Mouse (Mus musculus) left cerebral cortex, adult 2 months (tissue): ENCODE results near the gene Hoxd13. TPM values are rescaled to one million over a fixed set of nuclear protein-coding genes. Genes with fewer than 3 reads are reported as not detected.

ENCODE experiments used
- DNase-seq, 2 experiments: peaks; one replicate each; pipeline ENCODE4 v3.0.0; 2021 to 2022; ENCODE audit warnings: low spot score in 2 of 2, mixed read lengths in 1 of 2; ENCODE audit errors: extremely low spot score in 1 of 2
- H3K27ac ChIP-seq: fragments of 200-600 bp; 2 replicates; pipeline ENCODE4 v1.8.1; 2022
- H3K4me3 ChIP-seq: fragments of 200-600 bp; 2 replicates; pipeline ENCODE4 v1.8.1; 2022
- CTCF ChIP-seq: fragments of 200-600 bp; IDR thresholded peaks from 2 replicates; pipeline ENCODE4 v1.8.1; 2022; ENCODE audit warnings: antibody characterized with exemption, mild to moderate bottlenecking, moderate library complexity
- intact Hi-C: fragments of 180-260 bp; cut with DNase I; formaldehyde crosslinking; loops from one replicate; pipeline ENCODE4 v1.15.1; 2025
- long read RNA-seq, 2 experiments: library from polyadenylated mRNA; stranded (forward); transcript quantifications; one replicate each; pipeline ENCODE4 v2.0.0; 2021; ENCODE audit warnings: borderline mapping rate in 2 of 2
- total RNA-seq, 2 experiments: library from RNA; stranded (reverse); gene quantifications; 2 replicates each; pipeline ENCODE4 v1.2.3; 2021

Hoxd13 gene
- total RNA-seq = not detected
- long read RNA-seq, experiment 1 = 0 reads
- long read RNA-seq, experiment 2 = 0 reads

DNA sequence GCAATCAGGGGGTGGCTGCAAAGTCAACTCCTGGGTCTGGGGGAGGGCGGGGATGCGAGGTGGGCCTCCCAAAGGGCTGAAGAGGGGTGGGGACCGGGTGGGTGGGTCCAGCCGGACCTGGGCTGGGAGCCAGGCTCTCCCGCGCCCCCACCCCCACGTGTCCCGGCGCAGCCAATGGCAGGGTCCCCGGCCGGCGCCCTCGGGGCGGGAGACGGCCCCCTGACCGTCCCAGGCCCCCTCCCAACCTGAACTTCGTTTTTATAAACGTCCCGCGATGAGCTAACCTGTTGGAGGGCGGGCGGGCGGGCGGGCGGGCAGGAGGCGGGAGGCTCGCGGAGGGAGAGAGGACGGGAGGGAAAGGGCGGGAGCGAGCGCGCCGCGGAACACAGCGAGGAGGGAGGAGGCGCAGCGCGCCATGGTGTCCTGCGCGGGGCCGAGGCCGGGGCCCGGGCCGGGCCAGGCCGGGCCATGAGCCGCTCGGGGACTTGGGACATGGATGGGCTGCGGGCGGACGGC lies at the start of gene Hoxd13:
Hoxd13 (plus strand) TSS at position 469 of the 516 bp plus-strand sequence.
- no peak within 1 kb of the TSS for H3K27ac ChIP-seq
- no peak within 1 kb of the TSS for H3K4me3 ChIP-seq
- no peak for TF ChIP-seq CTCF
- DNase-seq = no peak
- intact Hi-C loops = no loop called here

DNA sequence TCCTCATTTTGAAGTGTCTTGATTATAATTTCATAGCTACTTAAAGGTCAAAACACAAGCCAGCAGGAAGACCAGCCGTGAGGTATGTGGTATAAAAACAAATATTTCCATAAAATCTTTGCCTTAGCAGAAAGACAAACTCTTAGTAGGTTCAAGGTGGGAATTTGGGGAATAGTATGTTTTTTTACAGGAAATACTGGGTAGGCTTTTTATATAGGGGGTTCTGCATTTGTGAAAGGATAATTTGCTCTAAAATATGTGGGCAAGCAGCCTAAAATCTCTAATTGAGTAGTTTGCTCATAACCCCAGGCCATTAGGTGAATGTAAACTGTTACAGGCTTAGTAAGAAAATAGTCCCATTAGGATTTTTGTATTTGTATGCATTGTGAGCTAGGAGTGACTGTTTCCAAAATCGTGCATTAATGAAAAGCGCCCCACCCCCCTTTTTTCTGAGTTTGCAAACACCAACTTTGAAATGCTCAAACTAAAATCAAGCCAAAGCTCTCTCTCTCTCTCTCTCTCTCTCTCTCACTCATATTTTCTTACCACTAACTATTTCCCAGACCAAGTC lies 48.3 kb upstream of the Hoxd13 start:
- TF ChIP-seq CTCF = no peak
- no peak overlapping the region for H3K27ac ChIP-seq
- intact Hi-C loops = no loop called here
- no peak for DNase-seq
- H3K4me3 ChIP-seq = no peak overlapping the region

DNA sequence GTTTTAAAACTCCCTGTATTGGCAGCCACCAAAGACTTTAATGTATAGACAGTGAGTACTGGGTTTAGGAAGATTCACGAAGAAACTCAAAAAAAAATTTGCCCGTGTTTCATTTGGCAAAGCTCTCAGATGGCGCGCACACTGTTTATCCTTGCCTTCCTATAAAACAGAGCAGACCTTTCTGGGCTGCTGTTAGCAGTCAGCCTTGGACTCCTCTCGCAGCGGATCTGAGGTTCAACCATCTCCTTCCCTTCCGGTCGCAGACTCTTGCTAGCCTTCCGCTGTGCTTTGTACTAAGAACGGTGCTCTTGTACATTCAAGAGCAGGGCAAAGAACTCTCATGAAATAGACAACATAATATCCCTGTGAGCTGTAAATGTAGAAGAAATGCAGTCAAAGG lies 47.7 kb upstream of the Hoxd13 start:
- DNase-seq = no peak
- no peak overlapping the region for H3K27ac ChIP-seq
- no peak for TF ChIP-seq CTCF
- intact Hi-C loops = no loop called here
- H3K4me3 ChIP-seq = no peak overlapping the region

DNA sequence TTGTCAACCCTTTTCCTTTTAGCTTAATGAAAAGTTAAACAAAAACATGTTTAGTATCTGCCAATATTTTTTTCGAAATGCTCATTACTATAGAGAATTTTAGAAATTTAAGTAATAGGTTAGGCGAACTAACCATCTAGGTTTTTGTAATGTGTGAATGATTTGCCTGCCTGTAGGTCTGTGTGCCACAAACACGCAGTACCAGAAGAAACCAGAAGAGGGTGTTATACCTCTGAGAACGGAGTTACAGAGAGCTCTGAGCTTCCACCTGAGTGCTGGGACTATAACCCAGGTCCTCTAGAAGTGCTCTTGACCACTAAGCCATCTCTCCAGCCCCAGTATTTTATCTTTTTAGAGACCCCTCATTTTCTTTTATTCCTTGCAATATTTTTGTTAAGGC lies 32.7 kb upstream of the Hoxd13 start:
- intact Hi-C loops = no loop called here
- no peak; the same call in 1 of the 2 replicates for TF ChIP-seq CTCF
- no peak for DNase-seq

DNA sequence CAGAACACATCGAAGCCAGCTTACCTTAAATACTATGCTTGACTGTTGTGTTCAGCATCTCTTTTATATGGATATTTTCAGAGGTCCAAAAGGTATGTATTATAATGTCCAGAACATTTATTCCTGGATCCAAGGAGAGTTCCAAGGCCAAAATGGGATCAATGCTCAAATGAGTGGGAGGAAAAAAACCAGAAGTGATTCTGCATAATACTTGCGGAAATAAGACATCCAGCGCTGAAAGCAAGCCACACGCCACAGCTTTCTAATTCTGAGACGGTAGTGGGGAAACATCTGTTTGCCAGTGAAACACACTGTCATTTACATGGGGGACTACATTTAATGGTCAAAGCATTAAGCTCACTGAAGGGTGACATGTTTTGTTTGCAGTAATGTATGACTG lies 25.7 kb upstream of the Hoxd13 start:
- no peak for DNase-seq
- Histone ChIP-seq H3K4me3 (no peak overlapping the region), H3K27ac (no peak overlapping the region)
- no peak for TF ChIP-seq CTCF
- intact Hi-C loops = no loop called here

More for the DNA sequence above, 32.7 kb upstream of the Hoxd13 start:
- Histone ChIP-seq H3K27ac (no peak overlapping the region), H3K4me3 (no peak overlapping the region)

DNA sequence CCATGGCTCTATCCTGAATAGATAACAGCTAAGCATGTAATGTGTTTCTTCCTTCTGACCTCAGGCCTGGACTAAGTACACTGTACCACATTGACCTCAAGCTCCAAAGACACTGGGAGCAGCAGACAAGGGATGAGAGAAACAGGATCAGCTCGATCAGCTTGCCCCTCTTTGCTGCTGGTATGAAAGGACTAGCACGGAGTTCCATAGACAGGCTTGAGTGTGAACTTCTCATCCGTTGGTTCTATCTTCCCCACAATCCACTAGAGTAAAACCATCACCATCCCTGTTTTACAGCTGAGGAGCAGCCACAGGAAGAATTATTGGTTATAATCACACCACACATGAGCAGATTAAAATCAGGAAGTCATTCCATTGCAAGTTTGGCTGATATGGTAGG lies 22.5 kb upstream of the Hoxd13 start:
- no peak overlapping the region for H3K27ac ChIP-seq
- no peak for TF ChIP-seq CTCF
- intact Hi-C loops = no loop called here
- DNase-seq = no peak
- no peak overlapping the region for H3K4me3 ChIP-seq

DNA sequence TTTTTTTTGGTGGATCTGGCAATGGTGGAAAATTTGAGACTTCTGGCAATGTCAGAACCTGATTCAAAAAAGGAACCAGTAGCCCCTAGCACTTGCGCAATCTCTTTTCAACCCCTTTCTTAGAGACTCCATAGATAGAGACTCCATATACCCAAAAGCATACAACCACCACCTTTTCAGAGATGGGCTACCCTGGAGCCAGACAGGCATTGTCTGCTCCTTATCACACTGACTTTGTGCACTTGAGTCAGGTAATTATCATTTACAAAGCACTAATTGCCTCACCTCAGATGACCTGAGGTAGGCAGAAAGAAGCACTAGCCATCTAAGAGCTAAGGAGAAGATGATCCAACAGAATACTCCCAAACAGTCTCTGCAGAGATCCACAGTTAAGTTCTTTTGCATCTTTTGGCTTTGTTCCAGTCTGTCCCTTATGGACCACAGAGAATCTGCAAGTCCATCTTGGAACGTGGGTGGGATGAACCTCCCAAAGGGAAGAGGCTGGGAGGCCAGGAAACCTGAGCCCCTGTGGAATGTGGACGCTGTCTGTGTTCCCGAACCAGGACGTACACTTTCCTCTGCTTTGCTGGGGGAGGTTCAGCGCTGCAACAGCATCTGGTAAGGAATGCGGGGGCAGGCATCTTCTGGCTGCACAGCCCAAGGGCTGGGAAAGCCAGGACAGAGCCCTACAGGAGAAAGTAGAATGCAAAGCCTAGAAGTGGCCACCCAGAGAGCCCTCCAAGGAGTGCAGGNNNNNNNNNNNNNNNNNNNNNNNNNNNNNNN lies 20.8 kb upstream of the Hoxd13 start:
- DNase-seq = no peak
- Histone ChIP-seq H3K4me3 (no peak overlapping the region), H3K27ac (no peak overlapping the region)
- no peak for TF ChIP-seq CTCF
- intact Hi-C loops = no loop called here

DNA sequence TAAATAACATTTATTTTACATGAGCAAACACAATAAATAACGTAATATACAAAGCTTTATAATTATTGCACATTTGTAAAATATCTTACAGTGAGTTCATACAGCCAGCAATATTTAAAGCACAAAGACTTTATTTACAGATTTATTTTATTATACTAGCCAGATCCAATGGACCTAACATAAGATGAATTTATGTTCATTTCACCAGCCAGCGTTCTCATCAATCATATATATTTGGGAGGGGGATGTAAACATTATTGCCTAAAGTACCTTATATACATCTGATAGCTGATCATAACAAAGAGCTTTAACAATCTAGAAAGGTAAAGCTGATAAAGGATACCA lies 15.1 kb upstream of the Hoxd13 start:
- DNase-seq = no peak
- no peak overlapping the region for H3K27ac ChIP-seq
- no peak for TF ChIP-seq CTCF
- H3K4me3 ChIP-seq = no peak overlapping the region
- intact Hi-C loops = loop anchor here (5.0 to 10.0 kb wide), 2 partner anchors 94 to 1378 kb away; partner anchors contain the start of gene Sp9

DNA sequence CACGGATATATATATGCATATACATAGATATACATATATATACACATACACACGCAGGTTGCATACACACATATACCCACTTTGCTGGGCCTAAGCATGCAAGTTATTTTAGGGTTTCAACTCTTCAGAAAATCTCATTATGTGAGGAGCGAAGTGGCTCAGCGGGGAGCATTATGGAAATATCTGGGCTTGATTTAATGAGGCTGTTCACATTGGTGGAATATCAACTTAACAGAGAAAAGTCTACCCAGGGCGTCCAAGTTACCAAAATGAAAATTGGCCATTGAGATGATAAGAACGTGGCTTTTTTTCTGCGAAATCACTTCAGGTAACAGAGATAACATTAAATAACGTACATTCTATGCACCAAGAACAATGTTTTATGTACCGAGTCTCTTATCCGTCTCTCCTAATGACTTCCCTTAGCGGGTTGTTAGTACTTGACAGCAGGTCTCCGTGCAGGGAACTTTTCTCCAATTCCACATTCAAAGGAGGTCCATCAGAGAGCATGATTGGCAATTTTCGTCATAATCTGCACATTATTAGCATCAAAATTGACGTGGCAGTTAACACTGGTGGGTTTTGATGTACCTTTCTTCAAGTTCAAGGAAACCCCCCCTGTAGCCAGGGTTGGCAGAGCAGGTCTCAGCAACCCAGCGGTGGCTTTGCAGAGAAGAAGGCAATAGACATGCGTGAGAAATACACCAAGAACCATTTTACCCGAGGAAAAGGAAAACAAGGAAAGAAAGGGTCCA lies 14.2 kb upstream of the Hoxd13 start:
- no peak for TF ChIP-seq CTCF
- Histone ChIP-seq H3K4me3 (no peak overlapping the region), H3K27ac (no peak overlapping the region)
- no peak for DNase-seq
- intact Hi-C loops = loop anchor here (5.0 to 10.0 kb wide), 2 partner anchors 93 to 1379 kb away; partner anchors contain the start of gene Sp9

DNA sequence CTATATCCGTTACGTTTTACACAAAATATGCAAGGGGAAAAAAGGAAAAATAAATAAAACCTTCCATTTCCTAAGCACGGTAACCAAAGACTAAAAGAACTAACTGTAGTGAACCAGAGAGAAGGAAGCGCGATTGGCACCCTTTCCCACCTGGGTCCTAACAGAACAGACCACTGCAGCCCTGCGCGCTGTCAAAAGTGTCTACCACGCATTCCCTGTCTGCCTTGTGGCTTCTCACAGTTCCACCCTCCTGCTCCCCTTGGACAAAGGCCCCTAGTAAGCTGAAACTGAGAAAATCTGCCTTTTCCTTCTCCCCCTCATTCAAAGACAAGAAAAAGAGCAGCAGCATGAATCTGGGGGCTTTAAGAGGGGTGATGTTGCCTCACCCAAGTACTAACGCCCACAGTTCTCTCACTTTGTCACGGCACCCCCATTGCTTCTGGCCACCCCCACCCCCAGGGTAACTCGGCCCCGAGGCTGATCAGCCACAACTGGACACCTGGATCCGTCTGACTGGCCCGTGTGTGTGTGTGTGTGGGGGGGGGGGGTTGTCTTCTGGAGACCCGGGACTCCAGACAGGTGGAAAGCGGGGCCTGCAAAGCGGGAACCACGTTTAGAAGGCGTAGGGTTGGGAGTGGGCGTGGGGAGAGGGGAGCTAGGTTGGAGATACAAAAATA lies 13.2 kb upstream of the Hoxd13 start:
- Histone ChIP-seq H3K27ac (no peak overlapping the region), H3K4me3 (no peak overlapping the region)
- DNase-seq = no peak
- intact Hi-C loops = loop anchor here (5.0 to 10.0 kb wide), 5 partner anchors 57 to 1380 kb away; partner anchors contain the start of genes Gm28230, Hoxd3, Hoxd4 and Sp9
- no peak for TF ChIP-seq CTCF

DNA sequence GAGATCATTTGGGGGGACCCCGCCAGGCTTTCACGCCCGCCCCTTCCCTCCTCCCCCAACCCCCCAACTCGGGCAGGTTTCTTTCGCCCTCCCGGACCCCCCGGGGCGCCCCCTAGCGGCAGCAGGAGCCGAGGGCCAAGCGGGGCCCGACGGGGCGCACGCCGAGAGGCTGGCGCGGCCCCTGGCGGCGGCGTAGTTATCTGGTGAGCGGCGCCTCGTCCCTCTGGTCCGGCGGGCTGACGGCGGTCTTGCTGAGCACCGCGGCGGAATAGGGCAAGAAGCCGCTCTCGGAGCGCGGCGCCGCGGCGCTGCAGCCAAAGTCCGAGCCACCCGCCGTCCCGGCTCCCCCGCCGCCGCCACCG lies 12.7 kb upstream of the Hoxd13 start:
- Histone ChIP-seq H3K4me3 (no peak overlapping the region), H3K27ac (no peak overlapping the region)
- no peak for DNase-seq
- intact Hi-C loops = loop anchor here (5.0 to 10.0 kb wide), 4 partner anchors 57 to 1381 kb away; partner anchors contain the start of genes Gm28230, Hoxd3, Hoxd4 and Sp9
- peak; percentile 37 for TF ChIP-seq CTCF
